26 mouse cellular contexts compared by ENCODE assay signal in genomic region chr2:70897373-70897772, GRCm38 (mm10).
DNase-seq lines count a peak whose midpoint lies in the region; ATAC-seq and TF ChIP-seq lines count a peak whose summit lies in the region.
"Had no signal": no experiment of that assay in that cellular context is flagged by ENCODE, and none has a peak within 500 bp of the region (broad histone marks: within the 10 kb centered on the region; RNA-seq: fewer than 3 reads in every experiment).

No protein-coding gene starts in this region.

- 0 out of 2 replicates have a peak overlapping the region, but pooled peaks have one; percentile 15 for H3K27ac ChIP-seq in forebrain, postnatal 0 days (ENCODE audit: low read depth, low read length)
- no peak overlapping the region for H3K27ac ChIP-seq in forebrain, embryonic 11.5 days (ENCODE audit: low read depth, low read length)
- H3K27ac ChIP-seq in midbrain, embryonic 11.5 days (ENCODE audit: low read depth, low read length), result no peak overlapping the region
- no peak overlapping the region for H3K27ac ChIP-seq in midbrain, embryonic 15.5 days
- H3K27ac ChIP-seq: embryonic facial prominence, embryonic 15.5 days; forebrain, embryonic 10.5 days; forebrain, embryonic 15.5 days; gastrocnemius, adult 2 months; heart, embryonic 15.5 days; hindbrain, embryonic 10.5 days; hindbrain, embryonic 14.5 days had no signal

- no peak for ATAC-seq in forebrain, postnatal 0 days
- ATAC-seq in forebrain, embryonic 11.5 days (replicated peaks; ENCODE audit: low FRiP score), result no peak
- no peak for ATAC-seq in midbrain, embryonic 11.5 days (ENCODE audit: low FRiP score)
- no peak for ATAC-seq in midbrain, embryonic 15.5 days (replicated peaks)
- ATAC-seq: CD4-positive, CD25-positive, alpha-beta regulatory T cell, adult 4 months; forebrain, embryonic 15.5 days had no signal

- no peak overlapping the region for H3K4me2 ChIP-seq in forebrain, postnatal 0 days (ENCODE audit: low read depth)
- H3K4me2 ChIP-seq in forebrain, embryonic 11.5 days (ENCODE audit: low read depth, low read length, severe bottlenecking), result no peak overlapping the region
- H3K4me2 ChIP-seq in midbrain, embryonic 11.5 days, result no peak overlapping the region
- H3K4me2 ChIP-seq in midbrain, embryonic 15.5 days, result no peak overlapping the region
- H3K4me2 ChIP-seq: embryonic facial prominence, embryonic 15.5 days; forebrain, embryonic 15.5 days; heart, embryonic 15.5 days; hindbrain, embryonic 14.5 days had no signal

- H3K27me3 ChIP-seq in forebrain, postnatal 0 days (ENCODE audit: insufficient read depth, low read length), result no peaks in the 10 kb centered on the region
- H3K27me3 ChIP-seq in forebrain, embryonic 11.5 days (ENCODE audit: control insufficient read depth, insufficient read depth, low read length), result no peaks in the 10 kb centered on the region
- no peaks in the 10 kb centered on the region for H3K27me3 ChIP-seq in midbrain, embryonic 11.5 days (ENCODE audit: control insufficient read depth, insufficient read depth, low read length)
- no peaks in the 10 kb centered on the region for H3K27me3 ChIP-seq in midbrain, embryonic 15.5 days (replicated peaks)
- H3K27me3 ChIP-seq: embryonic facial prominence, embryonic 15.5 days; forebrain, embryonic 15.5 days; heart, embryonic 15.5 days had no signal

- 0 out of 2 replicates have a peak, but pooled peaks cover 4% of the 10 kb centered on the region for H3K4me1 ChIP-seq in forebrain, postnatal 0 days (ENCODE audit: insufficient read depth)
- no peaks in the 10 kb centered on the region for H3K4me1 ChIP-seq in forebrain, embryonic 11.5 days (replicated peaks; ENCODE audit: control insufficient read depth, insufficient read depth, low read length)
- no peaks in the 10 kb centered on the region for H3K4me1 ChIP-seq in midbrain, embryonic 11.5 days (ENCODE audit: control insufficient read depth, insufficient read depth, low read length)
- no peaks in the 10 kb centered on the region for H3K4me1 ChIP-seq in midbrain, embryonic 15.5 days
- H3K4me1 ChIP-seq: forebrain, embryonic 10.5 days; forebrain, embryonic 15.5 days; hindbrain, embryonic 10.5 days had no signal

- no peak for TF ChIP-seq CTCF in forebrain, postnatal 0 days (IDR thresholded peaks at IDR 0.05; ENCODE audit: low read depth)

- 69% methylated on average over 8 of the region's 8 CpGs for WGBS in forebrain, postnatal 0 days
- WGBS in forebrain, embryonic 11.5 days, result 85% methylated on average over 8 of the region's 8 CpGs
- WGBS in midbrain, embryonic 11.5 days, result 80% methylated on average over 8 of the region's 8 CpGs
- WGBS in midbrain, embryonic 15.5 days, result 73% methylated on average over 8 of the region's 8 CpGs

- no peak overlapping the region for H3K4me3 ChIP-seq in forebrain, postnatal 0 days (ENCODE audit: low read depth, low read length)
- H3K4me3 ChIP-seq in forebrain, embryonic 11.5 days (ENCODE audit: low read depth, low read length), result no peak overlapping the region
- no peak overlapping the region for H3K4me3 ChIP-seq in midbrain, embryonic 11.5 days (ENCODE audit: low read depth, low read length)
- H3K4me3 ChIP-seq in midbrain, embryonic 15.5 days, result no peak overlapping the region
- H3K4me3 ChIP-seq: embryonic facial prominence, embryonic 15.5 days; erythroblast, embryonic 14.5 days; forebrain, embryonic 10.5 days; forebrain, embryonic 15.5 days; gastrocnemius, adult 2 months; heart, embryonic 15.5 days; hindbrain, embryonic 10.5 days had no signal

- no peak overlapping the region for H3K9ac ChIP-seq in forebrain, postnatal 0 days
- no peak overlapping the region for H3K9ac ChIP-seq in forebrain, embryonic 11.5 days (ENCODE audit: low read length)
- no peak overlapping the region for H3K9ac ChIP-seq in midbrain, embryonic 11.5 days (ENCODE audit: low read length)
- no peak overlapping the region for H3K9ac ChIP-seq in midbrain, embryonic 15.5 days
- H3K9ac ChIP-seq: embryonic facial prominence, embryonic 15.5 days; forebrain, embryonic 15.5 days; heart, embryonic 15.5 days; hindbrain, embryonic 14.5 days had no signal

- no peaks in the 10 kb centered on the region for H3K9me3 ChIP-seq in forebrain, postnatal 0 days (ENCODE audit: low read length)
- no peaks in the 10 kb centered on the region for H3K9me3 ChIP-seq in forebrain, embryonic 11.5 days (ENCODE audit: control insufficient read depth, low read length)
- H3K9me3 ChIP-seq in midbrain, embryonic 11.5 days (ENCODE audit: control insufficient read depth, low read length), result no peaks in the 10 kb centered on the region
- no peaks in the 10 kb centered on the region for H3K9me3 ChIP-seq in midbrain, embryonic 15.5 days
- H3K9me3 ChIP-seq: embryonic facial prominence, embryonic 15.5 days; forebrain, embryonic 10.5 days; forebrain, embryonic 15.5 days; G1E; heart, embryonic 15.5 days; hindbrain, embryonic 10.5 days had no signal

- no peak for DNase-seq in forebrain, postnatal 0 days
- DNase-seq in forebrain, embryonic 11.5 days (ENCODE audit: low spot score), result no peak
- peak; percentile 18 for DNase-seq in layer of hippocampus, adult 11-12 months (ENCODE audit: low spot score)
- no peak for DNase-seq in layer of hippocampus, postnatal 10 days (ENCODE audit: low spot score in 2 of 2)
- peak; percentile 61 for DNase-seq in midbrain, embryonic 11.5 days (ENCODE audit: low spot score, missing footprints)
- peak; percentile 43 for DNase-seq in brain, adult 2 months (ENCODE audit: low read depth, low spot score)
- DNase-seq: adrenal gland, adult 8-10 months; adrenal gland, postnatal 36 days; B cell, adult 2 months; cerebellum, adult 11 months; cerebellum, adult 8-10 months; cerebellum, postnatal 14 days; embryo, embryonic 11 days; gastrocnemius, adult 2 months; gastrocnemius, postnatal 25 days; heart, postnatal 14 days had no signal

- no peaks in the 10 kb centered on the region for H3K36me3 ChIP-seq in forebrain, postnatal 0 days (ENCODE audit: insufficient read depth)
- no peaks in the 10 kb centered on the region for H3K36me3 ChIP-seq in forebrain, embryonic 11.5 days (ENCODE audit: control insufficient read depth, insufficient read depth, low read length)
- H3K36me3 ChIP-seq in midbrain, embryonic 11.5 days (ENCODE audit: control insufficient read depth, insufficient read depth, low read length), result no peaks in the 10 kb centered on the region
- H3K36me3 ChIP-seq in midbrain, embryonic 15.5 days (replicated peaks), result no peaks in the 10 kb centered on the region
- H3K36me3 ChIP-seq: embryonic facial prominence, embryonic 15.5 days; forebrain, embryonic 10.5 days; forebrain, embryonic 15.5 days; G1E; heart, embryonic 15.5 days; hindbrain, embryonic 10.5 days had no signal

Comparison
In these comparisons a context has a peak if more than half of its experiments do, and no peak if none do; other contexts are left out.
1. DNase-seq: peak in layer of hippocampus, adult 11-12 months (single experiment), midbrain, embryonic 11.5 days (single experiment) and brain, adult 2 months (single experiment); none in forebrain, postnatal 0 days (single experiment), forebrain, embryonic 11.5 days (single experiment) and layer of hippocampus, postnatal 10 days (0 of 2).